Mouse (Mus musculus) liver, embryonic 16.5 days (tissue): ENCODE results near the gene Lipa. TPM values are rescaled to one million over a fixed set of nuclear protein-coding genes. Genes with fewer than 3 reads are reported as not detected.
A peak's percentile ranks its signal among the peaks of the same experiment; 100 is the strongest.

Experiments used
- ATAC-seq: fragments of 200-750 bp; cut with Nextera tagmentation; 2 replicates; pipeline ENCODE4 v1.8.0; 2017; ENCODE audit warnings: low read depth, mild to moderate bottlenecking, moderate number of reproducible peaks, moderate library complexity
- H3K27ac ChIP-seq: fragments of 300-500 bp; sonication (generic); 2 replicates; pipeline ENCODE4 v1.5.1; 2014; ENCODE audit warnings: mild to moderate bottlenecking, low read length
- H3K27me3 ChIP-seq: fragments of 300-500 bp; sonication (generic); 2 replicates; pipeline ENCODE4 v1.6.1; 2014; ENCODE audit warnings: low read depth, low read length, mixed read lengths; ENCODE audit not compliant: control insufficient read depth, insufficient read depth
- H3K36me3 ChIP-seq: fragments of 300-500 bp; sonication (generic); 2 replicates; pipeline ENCODE4 v1.6.1; 2014; ENCODE audit warnings: mild to moderate bottlenecking; ENCODE audit not compliant: control insufficient read depth, insufficient read depth
- H3K4me1 ChIP-seq: fragments of 300-500 bp; sonication (generic); 2 replicates; pipeline ENCODE4 v1.6.1; 2014; ENCODE audit warnings: low read depth, low read length, mixed read lengths; ENCODE audit not compliant: control insufficient read depth
- H3K4me2 ChIP-seq: fragments of 300-500 bp; sonication (generic); 2 replicates; pipeline ENCODE4 v1.6.1; 2014; ENCODE audit warnings: low read depth, low read length, mixed read lengths
- H3K4me3 ChIP-seq: fragments of 300-500 bp; sonication (generic); 2 replicates; pipeline ENCODE4 v1.5.1; 2014; ENCODE audit warnings: low read depth, mild to moderate bottlenecking, low read length
- H3K9ac ChIP-seq: fragments of 300-500 bp; sonication (generic); 2 replicates; pipeline ENCODE4 v1.6.1; 2014; ENCODE audit warnings: low read depth, low read length
- H3K9me3 ChIP-seq: fragments of 300-500 bp; sonication (generic); replicated peaks from 2 replicates; pipeline ENCODE4 v1.6.1; 2016; ENCODE audit warnings: low read length; ENCODE audit not compliant: control insufficient read depth
- WGBS: fragments of 180-500 bp; shearing (Covaris S2); extraction: QIAGEN DNeasy Blood & Tissue Kit; methylation state at CpG from one replicate; pipeline ENCODE4 v1.1.7; 2014; ENCODE audit not compliant: insufficient replicate concordance; 5-methylcytosine and 5-hydroxymethylcytosine counted together
- polyA plus RNA-seq: library from polyadenylated mRNA; unstranded; fragments of >200 nt; fragmentation: Nextera tagmentation; extraction: Ambion mirVana; gene quantifications from 2 replicates; pipeline ENCODE4 v1.2.1, GENCODE M21; 2015

Gene Lipa
- polyA plus RNA-seq: 51.8 and 53.1 TPM in 2 replicates

GRCm38 (mm10) chr19:34526941-34527682 is at the start of gene Lipa:
TSS of gene Lipa (minus strand) at chr19:34527474.
- no peaks in the 10 kb centered on the region for H3K4me1 ChIP-seq
- peak within 1 kb of the TSS; percentile 76 for H3K4me2 ChIP-seq
- no peaks in the 10 kb centered on the region for H3K27me3 ChIP-seq
- H3K9me3 ChIP-seq: no peaks in the 10 kb centered on the region
- peak; percentile 100 for ATAC-seq
- under 1% methylated on average over 29 of the region's 29 CpGs for WGBS
- H3K4me3 ChIP-seq: peak within 1 kb of the TSS; percentile 70
- H3K9ac ChIP-seq: peak within 1 kb of the TSS; percentile 67
- H3K36me3 ChIP-seq: no peaks in the 10 kb centered on the region
- peak within 1 kb of the TSS; percentile 69 for H3K27ac ChIP-seq

- Histone ChIP-seq H3K4me1 (no peaks in the 10 kb centered on the region), H3K36me3 (no peaks in the 10 kb centered on the region), H3K9ac (no peak overlapping the region), H3K27ac (no peak overlapping the region), H3K9me3 (no peaks in the 10 kb centered on the region), H3K4me2 (no peak overlapping the region), H3K4me3 (no peak overlapping the region), H3K27me3 (no peaks in the 10 kb centered on the region)
- ATAC-seq: no peak
- WGBS: 72% methylated on average over 5 of the region's 5 CpGs
Measured at GRCm38 (mm10) chr19:34573650-34574049, 46.4 kb upstream of the Lipa start.

- ATAC-seq: no peak
- 77% methylated on average over 1 of the region's 1 CpGs for WGBS
Measured at GRCm38 (mm10) chr19:34571080-34571479, 43.8 kb upstream of the Lipa start.

GRCm38 (mm10) chr19:34569896-34570476 is 42.7 kb upstream of the Lipa start:
- no peak for ATAC-seq
- no peaks in the 10 kb centered on the region for H3K27me3 ChIP-seq
- no peak overlapping the region for H3K4me3 ChIP-seq
- WGBS: 60% methylated on average over 4 of the region's 4 CpGs
- H3K4me2 ChIP-seq: no peak overlapping the region
- no peaks in the 10 kb centered on the region for H3K4me1 ChIP-seq
- H3K9ac ChIP-seq: no peak overlapping the region
- H3K9me3 ChIP-seq: no peaks in the 10 kb centered on the region
- no peak overlapping the region for H3K27ac ChIP-seq
- no peaks in the 10 kb centered on the region for H3K36me3 ChIP-seq

More at GRCm38 (mm10) chr19:34571080-34571479, 43.8 kb upstream of the Lipa start:
- H3K4me2 ChIP-seq: no peak overlapping the region
- no peaks in the 10 kb centered on the region for H3K36me3 ChIP-seq
- H3K4me3 ChIP-seq: no peak overlapping the region
- H3K4me1 ChIP-seq: no peaks in the 10 kb centered on the region
- no peak overlapping the region for H3K27ac ChIP-seq
- H3K9me3 ChIP-seq: no peaks in the 10 kb centered on the region
- H3K9ac ChIP-seq: no peak overlapping the region
- no peaks in the 10 kb centered on the region for H3K27me3 ChIP-seq

GRCm38 (mm10) chr19:34568988-34569895 is 42.0 kb upstream of the Lipa start:
- H3K27ac ChIP-seq: no peak overlapping the region
- no peak overlapping the region for H3K4me2 ChIP-seq
- H3K4me3 ChIP-seq: no peak overlapping the region
- ATAC-seq: no peak
- H3K36me3 ChIP-seq: no peaks in the 10 kb centered on the region
- H3K27me3 ChIP-seq: no peaks in the 10 kb centered on the region
- H3K4me1 ChIP-seq: no peaks in the 10 kb centered on the region
- WGBS: 62% methylated on average over 7 of the region's 7 CpGs
- no peak overlapping the region for H3K9ac ChIP-seq
- H3K9me3 ChIP-seq: no peaks in the 10 kb centered on the region

- WGBS: 65% methylated on average over 1 of the region's 1 CpGs
- H3K4me1 ChIP-seq: no peaks in the 10 kb centered on the region
- H3K9ac ChIP-seq: no peak overlapping the region
- H3K36me3 ChIP-seq: no peaks in the 10 kb centered on the region
- no peak overlapping the region for H3K4me2 ChIP-seq
- H3K27ac ChIP-seq: no peak overlapping the region
- no peak overlapping the region for H3K4me3 ChIP-seq
- H3K27me3 ChIP-seq: no peaks in the 10 kb centered on the region
- no peak for ATAC-seq
- no peaks in the 10 kb centered on the region for H3K9me3 ChIP-seq
Measured at GRCm38 (mm10) chr19:34566178-34566784, 39.0 kb upstream of the Lipa start.

GRCm38 (mm10) chr19:34562556-34562955 is 35.3 kb upstream of the Lipa start:
- Histone ChIP-seq H3K4me3 (no peak overlapping the region), H3K36me3 (no peaks in the 10 kb centered on the region), H3K4me1 (no peaks in the 10 kb centered on the region), H3K27me3 (no peaks in the 10 kb centered on the region), H3K9ac (no peak overlapping the region), H3K9me3 (no peaks in the 10 kb centered on the region), H3K4me2 (no peak overlapping the region), H3K27ac (no peak overlapping the region)
- peak; percentile 27; the same call in 1 of the 2 replicates for ATAC-seq

GRCm38 (mm10) chr19:34556621-34557020 is 29.3 kb upstream of the Lipa start:
- WGBS: 48% methylated on average over 3 of the region's 3 CpGs
- Histone ChIP-seq H3K9me3 (no peaks in the 10 kb centered on the region), H3K9ac (no peak overlapping the region), H3K36me3 (no peaks in the 10 kb centered on the region), H3K4me1 (peaks cover 4% of the 10 kb centered on the region; the same call in 1 of the 2 replicates), H3K27ac (no peak overlapping the region), H3K4me2 (no peak overlapping the region), H3K27me3 (no peaks in the 10 kb centered on the region), H3K4me3 (no peak overlapping the region)
- no peak for ATAC-seq
